Mouse (Mus musculus): ENCODE results near the gene Ahcyl1.

The Ahcyl1 gene

DNA sequence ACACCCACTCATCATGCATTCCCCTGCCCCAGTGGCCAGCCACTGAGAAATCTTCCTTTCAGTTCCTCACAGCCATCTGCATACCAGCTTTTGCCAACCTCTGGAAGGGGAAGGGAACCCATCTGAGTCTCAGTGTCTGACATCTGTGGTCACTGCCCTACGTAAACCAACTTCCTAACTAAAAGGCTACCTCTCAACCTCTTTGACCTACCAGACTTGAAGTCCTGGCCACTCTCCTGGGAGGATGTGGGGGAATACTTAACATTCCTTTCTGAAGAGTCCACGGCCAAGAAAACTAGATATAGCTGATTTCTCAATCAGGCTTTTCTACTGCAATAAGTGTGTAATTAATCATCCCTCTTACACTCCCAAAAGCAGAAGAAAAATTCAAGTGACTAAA is 9.8 kb upstream of the Ahcyl1 start:
- in situ Hi-C loops (cut with MboI; ENCODE audit: unreplicated experiment in 2 of 2), result no loop called here

DNA sequence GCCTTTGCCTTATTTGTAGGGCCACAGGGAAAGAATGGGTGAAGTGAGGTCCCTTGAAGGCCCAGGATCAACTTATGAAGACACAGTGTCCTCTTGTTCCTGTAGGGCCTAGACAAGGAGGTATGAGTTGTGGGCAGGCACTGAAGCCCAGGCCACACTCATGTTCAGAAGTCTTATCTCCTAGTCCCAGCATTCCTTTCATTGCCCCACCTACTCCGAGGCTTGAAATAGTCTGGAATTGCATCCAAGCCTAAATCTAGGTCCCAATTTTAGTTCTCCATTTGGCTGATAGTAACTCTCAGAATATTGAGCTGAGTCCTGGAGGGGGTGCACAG is 8.0 kb upstream of the Ahcyl1 start:
- in situ Hi-C loops (cut with MboI; ENCODE audit: unreplicated experiment in 2 of 2), result loop anchor here (5.0 kb wide), 1 partner anchor 48 kb away; no protein-coding TSS in a partner anchor

DNA sequence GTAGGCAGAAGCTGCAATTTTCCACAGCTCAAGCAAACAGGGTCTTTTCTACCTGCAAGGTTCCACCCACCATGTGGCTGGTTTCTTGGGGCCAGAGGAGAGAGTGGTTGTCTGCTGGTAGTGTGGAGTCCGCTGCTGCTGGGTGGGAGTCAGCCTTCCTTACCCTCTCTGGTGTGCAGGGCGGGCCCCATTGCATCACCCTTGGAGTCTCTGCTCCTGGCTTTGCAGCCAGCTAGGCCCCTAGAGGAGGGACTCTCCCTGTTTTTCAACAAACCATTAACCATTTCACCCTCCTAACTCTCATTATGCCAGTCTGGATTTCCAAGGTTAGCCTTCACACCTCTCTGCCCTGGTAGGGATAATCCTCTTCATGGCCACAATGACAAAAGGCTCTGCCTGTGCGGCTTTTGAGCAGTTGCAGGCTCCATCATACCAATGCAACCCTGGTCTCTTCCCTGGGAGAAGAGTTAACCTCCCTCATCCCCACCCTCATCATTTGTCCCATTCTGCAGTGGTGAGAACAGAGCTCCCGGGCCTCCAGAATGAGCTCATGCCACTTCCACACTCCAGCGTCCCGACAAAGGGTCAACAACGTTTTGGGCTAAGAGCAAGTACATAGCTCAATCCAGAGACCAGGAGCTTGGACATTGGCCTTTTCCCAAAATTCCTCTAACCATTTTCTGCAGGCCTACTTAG is 7.5 kb upstream of the Ahcyl1 start:
- in situ Hi-C loops (cut with MboI; ENCODE audit: unreplicated experiment in 2 of 2), result loop anchor here (5.0 kb wide), 1 partner anchor 48 kb away; no protein-coding TSS in a partner anchor

DNA sequence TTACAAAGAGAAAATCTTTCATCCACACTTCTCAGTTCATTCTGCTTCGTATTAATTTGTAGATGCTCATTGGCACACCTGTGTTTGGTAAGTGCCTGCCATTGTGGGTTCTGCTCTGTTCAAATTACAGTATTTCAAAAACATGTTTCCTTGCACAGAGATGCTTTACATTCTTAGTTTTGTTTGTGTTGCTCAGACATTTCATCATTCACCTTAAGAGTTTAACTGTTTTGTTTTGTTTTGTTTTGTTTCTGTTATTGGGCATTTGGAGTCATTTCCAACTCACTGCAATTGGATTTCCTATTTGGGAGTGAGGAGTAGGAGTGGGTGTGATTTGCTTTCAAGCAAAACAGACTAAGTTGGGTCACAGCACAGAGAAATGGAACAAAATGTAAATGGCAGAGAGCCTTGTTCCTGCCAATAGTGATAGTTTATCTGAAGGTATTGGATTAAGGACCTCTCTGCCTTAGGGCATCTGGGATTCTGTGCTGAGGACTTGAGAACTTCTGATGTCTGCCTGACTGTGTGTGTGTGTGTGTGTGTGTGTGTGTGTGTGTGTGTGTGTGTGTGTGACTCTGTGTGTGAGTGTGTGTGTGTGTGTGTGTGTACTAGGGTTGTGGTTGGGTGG is 5.5 kb upstream of the Ahcyl1 start:
- in situ Hi-C loops (cut with MboI; ENCODE audit: unreplicated experiment in 2 of 2), result loop anchor here (5.0 kb wide), 1 partner anchor 50 kb away; no protein-coding TSS in a partner anchor

DNA sequence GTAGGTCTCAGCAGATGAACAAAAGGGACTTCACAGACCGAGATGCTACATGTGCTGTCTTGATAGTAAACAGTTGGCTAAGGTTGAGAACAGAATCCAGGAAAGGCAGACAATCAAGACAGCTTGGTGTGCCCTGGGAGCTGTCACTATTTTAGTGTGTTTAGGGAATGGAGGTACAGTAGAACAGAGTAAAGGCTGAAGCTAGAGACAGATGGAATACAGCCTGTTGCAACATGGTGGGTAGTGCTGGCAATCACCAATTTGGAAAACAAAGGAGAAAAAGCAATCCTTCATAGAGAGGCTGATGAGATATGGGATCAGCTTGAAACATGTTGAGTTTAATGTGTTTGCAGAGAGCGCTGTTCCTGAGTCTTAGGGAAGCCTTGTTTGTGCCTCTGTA is 4.3 kb upstream of the Ahcyl1 start:
- in situ Hi-C loops (cut with MboI; ENCODE audit: unreplicated experiment in 2 of 2), result loop anchor here (5.0 kb wide), 1 partner anchor 52 kb away; no protein-coding TSS in a partner anchor

DNA sequence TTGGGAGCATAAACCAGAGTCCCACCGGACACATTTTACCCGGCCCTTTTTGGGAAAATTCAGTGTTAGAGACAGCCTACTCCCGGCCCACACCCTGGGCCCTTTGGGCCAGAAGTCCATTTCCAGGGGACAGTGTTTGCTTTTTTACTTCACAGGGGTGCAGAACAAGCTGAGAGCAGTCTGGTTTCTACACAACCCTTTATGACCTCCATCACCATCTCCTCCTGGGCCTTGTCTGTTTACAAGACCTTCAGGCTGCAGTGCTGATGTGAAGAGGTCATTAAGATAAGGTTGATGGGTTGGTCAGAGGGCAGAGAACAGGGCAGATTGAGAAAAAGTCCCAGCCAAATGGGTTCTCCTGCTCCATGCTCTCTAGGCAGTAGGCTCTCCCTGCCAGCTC is 550 bp upstream of the Ahcyl1 start:
- in situ Hi-C loops (cut with MboI; ENCODE audit: unreplicated experiment in 2 of 2), result loop anchor here (5.0 to 25.0 kb wide), 4 partner anchors 165 to 450 kb away; partner anchors contain the start of gene Gnai3 (in 2 of the 2)

DNA sequence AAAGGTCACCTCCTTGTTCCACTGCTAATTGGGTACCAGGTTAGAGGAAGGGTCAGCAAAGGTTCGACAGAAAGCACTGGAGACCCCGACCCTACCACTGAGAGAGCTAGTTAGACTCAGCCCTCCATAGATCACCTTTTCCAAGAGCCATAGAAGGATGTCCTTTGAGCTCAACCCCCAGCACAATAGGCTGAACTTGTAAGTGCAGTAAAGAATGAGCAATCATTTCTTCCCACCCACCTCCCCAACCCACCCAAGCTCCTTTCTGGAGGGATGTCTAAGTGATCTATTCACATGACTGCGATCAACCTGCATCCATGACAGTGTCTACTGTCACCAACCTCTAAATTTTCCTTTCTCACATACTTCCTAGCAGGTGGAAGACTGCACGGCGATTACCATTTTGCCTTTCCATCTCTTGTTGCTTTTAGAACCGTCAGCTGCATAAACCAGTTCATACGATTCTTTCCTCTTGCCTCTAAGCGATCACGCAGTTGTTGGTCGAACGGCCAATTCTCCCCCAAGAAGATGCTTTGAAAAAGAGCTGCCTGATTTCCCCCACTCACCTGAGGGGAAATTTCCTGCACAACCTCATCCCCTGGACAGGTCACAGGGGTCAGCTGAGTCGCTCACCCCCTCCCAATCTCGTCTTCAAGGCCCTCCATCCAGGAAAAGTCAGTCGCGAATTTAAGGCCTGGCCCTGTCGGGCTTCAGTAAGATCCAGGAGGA is 977 bp downstream of the Ahcyl1 start:
- in situ Hi-C loops (cut with MboI; ENCODE audit: unreplicated experiment in 2 of 2), result loop anchor here (5.0 to 25.0 kb wide), 4 partner anchors 167 to 452 kb away; partner anchors contain the start of gene Gnai3 (in 2 of the 2)

DNA sequence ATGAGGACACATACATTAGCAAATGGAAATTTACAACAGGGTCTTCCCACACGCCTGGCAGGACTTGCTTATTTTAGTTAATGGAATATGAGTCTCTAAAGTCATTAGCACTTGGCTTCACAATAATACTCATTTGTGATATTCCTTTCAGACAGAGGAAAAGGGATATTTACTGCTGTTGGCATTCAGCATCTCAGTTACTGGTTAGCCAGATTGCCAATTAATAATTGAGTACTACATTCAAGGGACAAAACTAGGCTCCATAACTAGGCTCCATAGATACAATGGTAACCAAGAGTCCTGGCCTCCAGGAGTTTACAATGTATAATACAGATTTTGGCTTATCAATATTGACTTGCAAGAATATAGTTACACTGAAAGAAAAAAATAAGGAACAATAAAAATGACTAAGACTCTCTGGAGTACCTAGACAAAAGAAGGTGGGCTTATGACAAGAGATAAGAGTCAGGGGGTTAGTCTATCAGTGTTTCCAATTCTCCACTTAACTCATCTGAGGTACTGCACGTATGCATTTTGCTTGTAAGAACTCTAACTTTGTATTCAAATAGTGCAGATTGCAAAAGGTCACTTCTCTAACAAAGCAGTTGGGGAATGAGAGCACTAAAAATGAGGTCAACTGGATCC is 2.0 kb downstream of the Ahcyl1 start:
- in situ Hi-C loops (cut with MboI; ENCODE audit: unreplicated experiment in 2 of 2), result loop anchor here in 1 of 2 experiments (25.0 kb wide), 1 partner anchor 443 kb away; the partner anchor contains the start of gene Gnai3

DNA sequence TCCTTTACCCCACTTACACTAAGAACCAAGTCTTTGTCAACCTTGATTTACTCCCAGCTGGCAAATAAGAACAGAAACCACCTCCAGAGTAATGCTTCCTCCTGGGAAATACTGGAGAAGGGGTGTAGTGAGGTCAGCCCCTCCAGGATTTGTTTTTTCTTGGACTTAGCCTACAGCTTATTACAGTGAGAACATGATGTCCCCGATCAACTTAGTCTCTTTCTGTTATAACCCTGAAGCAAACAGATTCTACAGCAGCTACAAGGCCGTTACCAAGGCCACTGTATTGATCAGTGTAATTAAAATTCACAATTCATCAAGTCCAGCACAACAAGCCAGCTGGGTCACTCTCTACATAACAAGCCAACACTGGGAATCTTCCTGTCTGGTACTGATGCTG is 6.0 kb downstream of the Ahcyl1 start:
- in situ Hi-C loops (cut with MboI; ENCODE audit: unreplicated experiment in 2 of 2), result loop anchor here in 1 of 2 experiments (25.0 kb wide), 1 partner anchor 447 kb away; the partner anchor contains the start of gene Gnai3

DNA sequence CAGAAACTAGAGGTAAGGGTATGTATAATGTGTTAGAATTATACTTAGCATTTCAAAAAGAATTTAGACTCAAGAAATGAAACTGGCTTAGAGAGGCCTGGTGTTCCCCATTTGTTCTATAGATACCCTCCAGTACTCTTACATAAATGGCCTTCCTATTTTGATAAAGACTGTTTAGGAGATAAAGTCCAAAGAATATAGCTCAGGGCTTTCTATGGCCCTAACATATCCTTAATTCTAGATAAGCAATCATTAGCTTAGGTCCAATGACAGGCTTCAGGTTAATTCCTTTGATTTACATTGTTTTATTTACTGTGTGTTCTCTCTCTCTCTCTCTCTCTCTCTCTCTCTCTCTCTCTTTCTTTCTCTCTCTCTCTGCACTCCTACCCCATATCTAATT is 7.1 kb downstream of the Ahcyl1 start:
- in situ Hi-C loops (cut with MboI; ENCODE audit: unreplicated experiment in 2 of 2), result loop anchor here in 1 of 2 experiments (25.0 kb wide), 1 partner anchor 448 kb away; the partner anchor contains the start of gene Gnai3

DNA sequence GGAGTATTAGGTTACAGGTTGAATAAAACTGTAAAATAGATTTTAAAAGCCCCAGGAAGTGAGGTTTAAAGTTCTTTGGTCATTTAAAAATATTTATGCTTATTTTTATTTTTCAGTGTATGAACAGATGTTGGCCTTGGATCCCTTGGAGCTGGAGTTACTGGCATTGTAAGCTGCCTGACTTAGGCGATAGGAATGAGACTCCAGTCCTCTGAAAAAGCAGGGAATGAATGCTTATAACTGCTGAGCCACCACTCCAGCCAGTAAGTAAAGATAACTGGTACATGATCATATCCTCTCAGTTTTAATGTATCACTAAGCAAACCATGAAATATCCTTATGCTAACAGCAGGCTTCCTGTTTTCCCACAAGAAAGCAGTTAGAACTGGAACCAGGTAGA is 8.1 kb downstream of the Ahcyl1 start:
- in situ Hi-C loops (cut with MboI; ENCODE audit: unreplicated experiment in 2 of 2), result loop anchor here in 1 of 2 experiments (25.0 kb wide), 1 partner anchor 449 kb away; the partner anchor contains the start of gene Gnai3

DNA sequence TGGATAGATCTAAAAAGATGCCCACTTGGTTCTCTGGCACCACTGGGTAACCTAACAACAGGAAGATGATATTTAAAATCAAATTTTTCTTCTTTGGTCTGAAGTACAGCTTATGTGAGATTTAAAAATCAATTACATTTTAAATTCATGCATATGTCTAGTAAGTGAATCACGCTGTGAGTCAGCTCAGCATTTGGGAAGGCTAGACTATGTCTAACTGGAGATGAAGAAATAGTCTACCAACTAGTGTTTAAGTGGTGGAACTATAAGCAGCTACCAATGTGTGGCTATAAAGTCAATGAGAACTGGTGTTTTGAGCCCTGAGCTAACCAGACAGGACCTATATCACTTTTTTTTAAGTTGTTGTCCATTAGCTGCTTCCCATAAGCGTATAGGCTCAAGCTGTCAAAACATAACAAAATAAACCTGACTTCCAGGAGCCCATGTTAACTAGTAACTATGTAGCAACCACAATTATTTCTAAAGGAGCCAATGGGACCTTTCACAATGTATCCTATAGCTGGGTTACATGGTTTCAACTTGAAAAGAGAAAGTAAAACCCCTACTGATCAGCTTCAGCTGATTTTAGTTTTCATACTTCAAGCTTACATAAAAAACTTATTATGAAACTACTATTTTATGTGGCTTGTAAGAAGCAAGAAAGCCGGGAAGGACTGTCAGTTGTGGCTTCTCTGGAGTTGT is 9.9 kb downstream of the Ahcyl1 start:
- in situ Hi-C loops (cut with MboI; ENCODE audit: unreplicated experiment in 2 of 2), result loop anchor here in 1 of 2 experiments (25.0 kb wide), 1 partner anchor 451 kb away; the partner anchor contains the start of gene Gnai3

DNA sequence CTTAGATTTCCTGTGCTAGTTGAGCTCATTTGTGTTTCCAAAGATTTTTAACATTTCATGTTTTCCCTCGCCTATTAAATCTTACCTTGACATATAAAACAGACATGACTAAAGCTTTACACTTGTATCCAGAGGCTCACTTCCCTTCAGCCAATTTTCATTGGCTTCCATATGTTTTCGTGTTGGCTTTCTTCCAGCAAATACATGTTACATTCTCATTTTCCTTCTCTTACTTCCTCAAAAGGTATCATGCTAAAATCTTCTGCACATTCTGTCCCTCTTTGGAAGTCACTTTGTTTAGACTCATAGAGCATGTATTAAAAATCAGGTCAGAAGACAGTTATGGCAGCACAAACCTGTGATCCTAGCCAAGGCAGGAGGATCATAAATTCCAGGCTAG is 10.7 kb downstream of the Ahcyl1 start:
- in situ Hi-C loops (cut with MboI; ENCODE audit: unreplicated experiment in 2 of 2), result loop anchor here in 1 of 2 experiments (25.0 kb wide), 1 partner anchor 452 kb away; the partner anchor contains the start of gene Gnai3

DNA sequence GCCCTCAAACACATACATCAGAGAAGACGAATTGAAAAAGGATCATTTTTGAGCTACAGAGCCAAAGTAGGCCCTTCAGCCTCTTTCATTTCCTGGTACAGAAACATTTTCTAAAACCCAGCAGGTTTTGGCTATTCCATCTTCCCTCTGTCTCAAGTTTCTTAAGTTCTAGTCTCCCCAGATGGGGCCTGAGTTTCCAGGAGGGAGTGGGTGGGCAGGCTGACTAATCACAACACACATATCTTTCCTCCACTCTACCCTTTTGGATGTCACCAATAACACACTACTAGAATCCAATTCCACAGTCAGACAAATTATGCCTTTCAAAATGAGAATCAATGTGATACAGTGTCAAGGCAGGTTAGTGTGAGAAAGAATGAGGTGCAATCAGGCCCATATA is 12.8 kb downstream of the Ahcyl1 start:
- in situ Hi-C loops (cut with MboI; ENCODE audit: unreplicated experiment in 2 of 2), result loop anchor here in 1 of 2 experiments (5.0 to 25.0 kb wide), 2 partner anchors 56 to 454 kb away; partner anchors contain the start of gene Gnai3

DNA sequence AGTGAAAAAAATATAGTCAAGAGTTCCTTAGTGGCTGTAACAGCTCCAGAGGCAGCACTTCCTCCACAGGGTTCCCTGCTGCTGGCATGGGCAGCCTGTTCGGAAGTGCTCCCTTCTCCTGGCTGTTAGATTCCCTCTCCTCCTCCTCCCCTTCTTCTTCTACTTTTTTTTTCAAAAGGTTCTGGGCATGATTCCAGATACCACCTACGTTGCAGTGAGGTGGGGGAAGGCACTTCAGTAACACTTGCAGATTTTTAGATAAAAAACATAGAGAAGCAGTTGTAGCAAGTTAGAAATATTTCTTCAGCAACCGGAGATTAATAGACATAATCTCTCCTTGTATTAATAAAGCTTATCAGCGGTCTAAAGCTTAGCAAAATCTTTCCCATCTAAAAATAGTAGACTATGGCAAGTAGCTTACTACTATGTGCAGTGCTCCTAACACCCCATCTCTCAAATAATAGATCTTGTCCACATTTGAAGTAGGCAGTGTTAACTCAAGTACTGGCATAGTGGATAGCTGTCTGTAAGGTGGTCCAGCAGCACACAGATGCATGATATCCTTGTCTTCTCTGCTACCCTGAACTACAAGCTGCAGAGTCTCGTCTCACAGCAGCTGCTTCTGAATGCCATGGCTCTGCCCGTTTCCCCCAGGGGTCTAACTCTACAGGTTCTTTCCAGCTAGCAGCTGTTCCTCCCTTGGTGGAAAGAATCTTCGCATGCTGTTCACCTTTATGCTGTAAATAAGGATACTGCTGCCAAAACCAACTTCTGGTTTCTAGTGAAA is 15.4 kb downstream of the Ahcyl1 start:
- in situ Hi-C loops (cut with MboI; ENCODE audit: unreplicated experiment in 2 of 2), result loop anchor here in 1 of 2 experiments (5.0 to 25.0 kb wide), 2 partner anchors 54 to 456 kb away; partner anchors contain the start of gene Gnai3

DNA sequence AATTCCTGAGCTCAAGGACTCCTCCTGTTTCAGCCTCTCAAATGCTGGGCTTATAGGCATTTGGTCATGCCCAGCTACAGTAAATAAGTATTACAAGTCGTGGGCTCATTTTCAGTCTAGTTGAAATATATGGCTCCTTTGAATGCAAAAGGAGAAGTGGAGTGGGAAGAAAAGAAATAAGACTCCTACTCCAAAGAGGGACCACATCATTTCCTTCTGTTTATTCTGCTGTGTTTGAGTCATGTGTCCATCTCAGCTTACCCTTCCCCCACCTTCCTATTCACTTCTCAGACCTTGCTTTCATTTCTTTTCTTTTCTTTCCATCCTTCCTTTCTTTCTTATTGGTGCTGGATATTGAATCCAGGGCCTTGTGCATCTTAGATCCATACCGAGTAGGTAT is 24.9 kb downstream of the Ahcyl1 start:
- in situ Hi-C loops (cut with MboI; ENCODE audit: unreplicated experiment in 2 of 2), result no loop called here

DNA sequence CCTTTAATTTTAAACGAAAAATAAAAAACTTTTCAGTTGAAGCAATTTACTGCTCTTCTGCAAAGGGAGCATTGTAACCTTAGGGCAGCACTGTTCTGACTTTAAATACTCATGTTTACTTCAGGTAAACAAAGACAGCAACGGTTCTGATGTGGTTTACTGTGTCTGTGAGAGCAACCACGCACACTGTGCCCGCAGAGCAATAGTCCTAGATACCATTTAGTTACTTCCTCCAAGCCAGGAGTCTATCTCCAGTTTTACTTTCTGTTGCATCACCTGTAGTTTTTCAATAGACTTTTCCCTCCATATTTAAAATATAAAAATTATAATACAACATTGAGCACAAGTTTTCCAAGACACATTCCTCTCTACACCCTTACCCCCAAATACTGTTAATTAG is 25.9 kb downstream of the Ahcyl1 start:
- in situ Hi-C loops (cut with MboI; ENCODE audit: unreplicated experiment in 2 of 2), result no loop called here

DNA sequence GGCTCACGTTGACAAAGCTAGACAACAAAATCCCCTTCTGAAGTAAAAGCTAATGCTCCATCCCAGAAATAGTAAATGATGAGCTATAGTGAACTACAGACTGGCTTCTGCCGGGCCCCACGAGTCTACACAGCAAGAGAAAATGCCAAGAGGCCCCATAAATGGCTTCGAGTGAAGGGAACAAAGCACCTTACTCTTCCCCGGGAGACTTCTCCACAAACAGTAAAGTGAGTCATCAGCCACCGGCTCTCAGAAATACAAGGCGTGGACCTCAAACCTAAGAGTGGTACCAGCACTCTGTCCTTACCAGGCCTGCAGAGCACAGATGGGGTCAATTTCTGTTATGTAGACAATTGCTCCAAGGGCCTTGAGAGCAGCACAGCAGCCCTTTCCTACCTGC is 27.6 kb downstream of the Ahcyl1 start:
- in situ Hi-C loops (cut with MboI; ENCODE audit: unreplicated experiment in 2 of 2), result no loop called here

DNA sequence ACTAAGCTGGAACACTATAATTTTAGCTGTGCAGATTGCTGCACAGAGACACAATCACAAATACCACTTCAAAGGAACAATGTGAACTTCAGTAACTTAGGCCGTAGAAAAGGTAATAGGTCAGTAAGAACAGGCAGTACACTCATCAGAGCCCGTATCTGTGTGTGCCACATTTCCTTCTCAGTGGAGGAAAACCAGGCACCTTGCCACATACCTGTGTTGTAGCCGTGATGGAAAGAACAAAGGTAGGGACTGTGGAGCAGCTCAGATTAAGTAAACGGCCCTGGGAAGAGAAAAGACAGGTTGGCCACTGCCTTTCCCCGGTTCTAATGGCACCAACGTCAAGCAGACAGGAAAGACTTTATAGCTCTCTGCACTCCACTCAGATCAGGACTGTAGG is 28.9 kb downstream of the Ahcyl1 start:
- in situ Hi-C loops (cut with MboI; ENCODE audit: unreplicated experiment in 2 of 2), result no loop called here
